Mouse (Mus musculus) limb, embryonic 14.5 days (tissue): Measurements from ENCODE around the gene Svep1. TPM values are rescaled to one million over a fixed set of nuclear protein-coding genes. Genes with fewer than 3 reads are reported as not detected.

ENCODE experiments used
- ATAC-seq: fragments of 200-750 bp; cut with Nextera tagmentation; 2 replicates; pipeline ENCODE4 v1.8.0; 2017; ENCODE audit warnings: low read depth, moderate number of reproducible peaks, moderate TSS enrichment; ENCODE audit not compliant: low FRiP score
- DNase-seq: peaks from one replicate; pipeline ENCODE4 v3.0.0-alpha.2; 2015; ENCODE audit warnings: low spot score
- H3K27ac ChIP-seq: fragments of 300-500 bp; sonication (generic); replicated peaks from 2 replicates; pipeline ENCODE4 v1.5.1; 2014; ENCODE audit warnings: low read depth, mild to moderate bottlenecking, low read length, moderate library complexity, mixed read lengths
- H3K27me3 ChIP-seq: fragments of 300-500 bp; sonication (generic); 2 replicates; pipeline ENCODE4 v1.6.1; 2014; ENCODE audit warnings: low read length, mixed read lengths; ENCODE audit not compliant: control insufficient read depth, insufficient read depth
- H3K36me3 ChIP-seq: fragments of 300-500 bp; sonication (generic); 2 replicates; pipeline ENCODE4 v1.6.1; 2014; ENCODE audit warnings: mild to moderate bottlenecking, low read length, moderate library complexity, mixed read lengths; ENCODE audit not compliant: control insufficient read depth, insufficient read depth
- H3K4me1 ChIP-seq: fragments of 300-500 bp; sonication (generic); 2 replicates; pipeline ENCODE4 v1.6.1; 2014; ENCODE audit warnings: antibody characterized with exemption, low read length, mixed read lengths; ENCODE audit not compliant: control insufficient read depth, insufficient read depth
- H3K4me2 ChIP-seq: fragments of 300-500 bp; sonication (generic); replicated peaks from 2 replicates; pipeline ENCODE4 v1.6.1; 2014; ENCODE audit warnings: low read depth, mild to moderate bottlenecking, low read length, moderate library complexity; ENCODE audit not compliant: severe bottlenecking
- H3K4me3 ChIP-seq: fragments of 300-500 bp; sonication (generic); replicated peaks from 2 replicates; pipeline ENCODE4 v1.5.1; 2014; ENCODE audit warnings: low read length
- H3K9ac ChIP-seq: fragments of 300-500 bp; sonication (generic); 2 replicates; pipeline ENCODE4 v1.6.1; 2014; ENCODE audit warnings: mild to moderate bottlenecking, low read depth, low read length, moderate library complexity; ENCODE audit not compliant: severe bottlenecking
- H3K9me3 ChIP-seq: fragments of 300-500 bp; sonication (generic); 2 replicates; pipeline ENCODE4 v1.6.1; 2016; ENCODE audit warnings: low read length; ENCODE audit not compliant: control insufficient read depth
- POLR2A ChIP-seq: fragments of 200-500 bp; IDR thresholded peaks from 2 replicates; pipeline ENCODE4 v1.8.0; 2012; ENCODE audit warnings: inconsistent platforms, mild to moderate bottlenecking, moderate library complexity, borderline replicate concordance; ENCODE audit not compliant: insufficient read depth, insufficient read length; ENCODE audit errors: extremely low read depth
- WGBS: fragments of 180-500 bp; shearing (Covaris S2); extraction: QIAGEN DNeasy Blood & Tissue Kit; methylation state at CpG from one replicate; pipeline ENCODE4 v1.1.7; 2014; 5-methylcytosine and 5-hydroxymethylcytosine counted together
- polyA plus RNA-seq, 2 experiments: library from polyadenylated mRNA; depleted of rRNA in 1 of 2; stranded (reverse) in 1 of 2; unstranded in 1 of 2; fragments of >200 nt; fragmentation: Nextera tagmentation in 1 of 2; extraction: Ambion mirVana in 1 of 2; gene quantifications; 2 replicates each; pipeline versions ENCODE4 v1.2.1 to v1.2.3; 2012 to 2014

Gene Svep1
- polyA plus RNA-seq, 2 experiments: 7.7 to 11.0 TPM

DNA sequence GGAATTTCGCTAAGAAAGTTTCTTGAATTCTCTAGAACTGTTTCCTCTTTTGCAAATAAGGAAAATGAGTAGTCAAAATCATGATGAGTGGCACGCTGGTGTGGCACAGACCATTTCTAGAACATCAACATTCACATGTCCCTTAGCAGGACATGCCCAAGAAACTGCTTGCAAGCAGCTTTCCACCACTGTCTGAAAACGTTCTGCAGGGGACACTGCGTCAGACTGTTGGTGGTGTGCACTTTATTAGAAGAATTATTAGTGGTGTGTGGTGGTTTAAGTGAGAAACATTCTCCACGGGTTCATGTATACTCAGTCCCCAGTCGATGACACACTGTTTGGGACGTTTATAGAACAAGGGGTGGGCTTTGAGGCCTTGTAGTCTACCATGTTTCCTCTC, 40.9 kb downstream of the Svep1 start:
- no peaks in the 10 kb centered on the region for H3K9me3 ChIP-seq
- DNase-seq: no peak
- TF ChIP-seq POLR2A: no peak
- no peak for ATAC-seq
- H3K27me3 ChIP-seq: no peaks in the 10 kb centered on the region
- WGBS: 54% methylated on average over 7 of the region's 7 CpGs
- H3K36me3 ChIP-seq: no peaks in the 10 kb centered on the region
- H3K4me3 ChIP-seq: no peak overlapping the region
- H3K27ac ChIP-seq: no peak overlapping the region
- no peak overlapping the region for H3K4me2 ChIP-seq
- peaks cover 19% of the 10 kb centered on the region for H3K4me1 ChIP-seq
- H3K9ac ChIP-seq: no peak overlapping the region

DNA sequence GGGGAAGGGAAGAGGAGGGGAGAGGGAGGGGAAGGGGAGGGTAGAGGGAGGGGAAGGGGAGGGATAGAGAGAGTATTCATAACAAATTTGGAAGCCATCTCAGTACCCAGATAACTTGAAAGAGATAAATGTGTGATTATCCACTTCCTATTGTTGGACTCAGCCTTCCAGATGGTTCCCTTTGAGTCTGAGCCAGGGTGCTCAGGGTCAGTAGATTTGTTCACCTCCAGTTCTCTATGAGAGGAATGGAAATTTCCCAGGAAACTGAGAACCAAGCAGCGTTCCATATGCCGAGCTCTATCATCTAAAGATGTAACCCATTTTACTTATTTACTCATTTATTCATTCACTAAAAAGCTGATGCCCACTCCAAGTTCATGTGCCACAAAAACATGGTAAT, 44.8 kb downstream of the Svep1 start:
- Histone ChIP-seq H3K4me1 (no peaks in the 10 kb centered on the region), H3K36me3 (no peaks in the 10 kb centered on the region), H3K4me2 (no peak overlapping the region), H3K27me3 (no peaks in the 10 kb centered on the region), H3K9ac (no peak overlapping the region), H3K9me3 (no peaks in the 10 kb centered on the region), H3K4me3 (no peak overlapping the region), H3K27ac (no peak overlapping the region)
- no peak for TF ChIP-seq POLR2A
- no peak for ATAC-seq
- WGBS: 93% methylated on average over 2 of the region's 2 CpGs
- no peak for DNase-seq

DNA sequence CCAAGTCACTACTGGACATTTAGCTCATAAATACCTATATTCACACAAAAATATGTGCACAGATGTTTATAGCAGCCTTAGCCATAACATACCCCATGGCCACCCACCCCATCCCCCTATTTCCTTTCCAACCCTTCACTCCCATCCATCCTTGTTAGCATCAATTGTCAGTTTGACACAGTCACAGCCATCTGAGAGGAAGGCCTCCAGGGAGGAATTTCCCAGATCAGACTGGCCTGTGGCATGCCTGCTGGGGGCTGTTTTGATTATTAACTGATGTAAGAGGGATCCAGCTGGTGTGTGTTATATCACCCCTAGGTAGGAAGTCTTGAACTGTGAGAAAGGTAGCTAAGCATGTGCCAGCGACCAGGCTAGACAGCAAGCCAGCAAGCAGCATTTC, 47.1 kb downstream of the Svep1 start:
- H3K27ac ChIP-seq: no peak overlapping the region
- no peak overlapping the region for H3K4me2 ChIP-seq
- ATAC-seq (no peak), DNase-seq (no peak)
- no peaks in the 10 kb centered on the region for H3K27me3 ChIP-seq
- no peak overlapping the region for H3K4me3 ChIP-seq
- no peaks in the 10 kb centered on the region for H3K36me3 ChIP-seq
- H3K9me3 ChIP-seq: no peaks in the 10 kb centered on the region
- 13% methylated on average over 1 of the region's 1 CpGs for WGBS
- no peak for TF ChIP-seq POLR2A
- no peaks in the 10 kb centered on the region for H3K4me1 ChIP-seq
- no peak overlapping the region for H3K9ac ChIP-seq

DNA sequence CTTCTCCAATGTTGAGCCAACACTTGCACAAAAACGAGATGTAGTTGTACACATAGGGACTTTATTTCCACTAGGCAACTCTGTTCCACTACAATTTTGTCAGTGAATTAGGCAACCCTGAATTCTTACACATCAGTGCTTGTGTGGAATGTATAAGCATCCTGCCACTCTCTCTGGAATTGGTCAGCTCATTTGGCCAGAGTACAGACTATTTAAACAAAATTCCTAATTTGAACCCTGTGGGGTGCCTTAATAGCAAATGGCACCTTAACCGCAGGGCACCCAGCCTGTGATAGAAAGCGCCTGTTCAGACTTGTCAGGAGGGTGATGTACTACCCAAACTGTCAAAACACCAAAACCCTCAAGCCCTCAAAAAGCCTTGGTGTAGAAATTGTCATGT, 56.4 kb downstream of the Svep1 start:
- H3K36me3 ChIP-seq: no peaks in the 10 kb centered on the region
- WGBS: 64% methylated on average over 3 of the region's 3 CpGs
- no peaks in the 10 kb centered on the region for H3K9me3 ChIP-seq
- H3K27ac ChIP-seq: no peak overlapping the region
- no peaks in the 10 kb centered on the region for H3K4me1 ChIP-seq
- no peak overlapping the region for H3K4me2 ChIP-seq
- H3K27me3 ChIP-seq: no peaks in the 10 kb centered on the region
- H3K9ac ChIP-seq: no peak overlapping the region
- H3K4me3 ChIP-seq: no peak overlapping the region
- no peak for DNase-seq
- no peak for TF ChIP-seq POLR2A
- ATAC-seq: no peak

DNA sequence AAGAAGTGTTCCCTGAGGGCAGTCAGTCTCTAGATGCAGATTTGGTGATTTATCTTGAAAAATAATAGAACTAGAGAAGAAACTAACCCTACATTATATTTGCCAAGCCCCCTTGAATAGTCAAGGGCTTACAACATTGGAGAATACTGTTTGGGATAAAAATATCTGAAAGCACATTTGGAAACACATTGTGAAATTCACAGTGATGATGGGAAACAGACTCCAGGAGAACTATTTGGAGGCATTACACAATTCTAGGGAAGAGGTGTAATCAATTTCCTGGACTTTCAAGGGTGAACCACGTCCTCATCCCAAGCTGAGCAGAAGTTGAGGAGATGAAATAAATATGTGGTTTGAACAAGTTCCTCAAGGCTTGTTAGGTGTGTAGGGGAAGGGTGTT, 57.5 kb downstream of the Svep1 start:
- Histone ChIP-seq H3K9me3 (no peaks in the 10 kb centered on the region), H3K4me2 (no peak overlapping the region), H3K27me3 (no peaks in the 10 kb centered on the region), H3K36me3 (no peaks in the 10 kb centered on the region), H3K4me3 (no peak overlapping the region), H3K9ac (no peak overlapping the region), H3K27ac (no peak overlapping the region), H3K4me1 (no peaks in the 10 kb centered on the region)
- ATAC-seq: no peak
- no peak for TF ChIP-seq POLR2A
- no peak for DNase-seq
- 33% methylated on average over 1 of the region's 1 CpGs for WGBS

DNA sequence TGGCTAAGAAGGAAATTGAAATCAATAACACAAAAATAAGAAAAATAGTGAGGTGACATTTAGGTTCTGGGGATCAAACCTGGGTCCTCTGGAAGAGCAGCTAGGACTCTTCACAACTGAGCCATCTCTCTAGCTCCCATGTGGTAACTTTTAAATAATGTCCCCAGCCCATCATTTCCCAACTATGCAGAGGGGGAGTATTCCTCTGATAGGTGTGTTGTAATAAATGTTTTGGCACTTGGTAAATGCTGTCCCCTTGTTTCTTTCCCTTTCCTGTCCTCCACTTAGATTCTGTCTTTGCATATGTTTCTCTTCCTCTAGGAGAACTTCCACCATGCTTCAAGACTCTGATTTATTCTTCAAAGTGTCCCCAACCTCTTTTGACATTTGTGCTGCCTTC, 58.1 kb downstream of the Svep1 start:
- no peak overlapping the region for H3K9ac ChIP-seq
- no peak for TF ChIP-seq POLR2A
- H3K4me2 ChIP-seq: no peak overlapping the region
- H3K4me1 ChIP-seq: no peaks in the 10 kb centered on the region
- DNase-seq (no peak), ATAC-seq (no peak)
- no peaks in the 10 kb centered on the region for H3K36me3 ChIP-seq
- no peak overlapping the region for H3K4me3 ChIP-seq
- H3K9me3 ChIP-seq: no peaks in the 10 kb centered on the region
- H3K27ac ChIP-seq: no peak overlapping the region
- H3K27me3 ChIP-seq: no peaks in the 10 kb centered on the region
